Mouse (Mus musculus) olfactory bulb, adult 2 months (tissue): Measurements from ENCODE around the gene Eme1.

Experiments used
- CTCF ChIP-seq: fragments of 200-500 bp; IDR thresholded peaks from 2 replicates; pipeline ENCODE4 v1.5.1; 2012; ENCODE audit warnings: low read depth, mild to moderate bottlenecking, low read length, moderate library complexity; ENCODE audit not compliant: insufficient read depth
- POLR2A ChIP-seq: fragments of 200-500 bp; IDR thresholded peaks from 2 replicates; pipeline ENCODE4 v1.6.1; 2012; ENCODE audit warnings: mild to moderate bottlenecking, low read depth, low read length, moderate library complexity; ENCODE audit not compliant: insufficient read depth

DNA sequence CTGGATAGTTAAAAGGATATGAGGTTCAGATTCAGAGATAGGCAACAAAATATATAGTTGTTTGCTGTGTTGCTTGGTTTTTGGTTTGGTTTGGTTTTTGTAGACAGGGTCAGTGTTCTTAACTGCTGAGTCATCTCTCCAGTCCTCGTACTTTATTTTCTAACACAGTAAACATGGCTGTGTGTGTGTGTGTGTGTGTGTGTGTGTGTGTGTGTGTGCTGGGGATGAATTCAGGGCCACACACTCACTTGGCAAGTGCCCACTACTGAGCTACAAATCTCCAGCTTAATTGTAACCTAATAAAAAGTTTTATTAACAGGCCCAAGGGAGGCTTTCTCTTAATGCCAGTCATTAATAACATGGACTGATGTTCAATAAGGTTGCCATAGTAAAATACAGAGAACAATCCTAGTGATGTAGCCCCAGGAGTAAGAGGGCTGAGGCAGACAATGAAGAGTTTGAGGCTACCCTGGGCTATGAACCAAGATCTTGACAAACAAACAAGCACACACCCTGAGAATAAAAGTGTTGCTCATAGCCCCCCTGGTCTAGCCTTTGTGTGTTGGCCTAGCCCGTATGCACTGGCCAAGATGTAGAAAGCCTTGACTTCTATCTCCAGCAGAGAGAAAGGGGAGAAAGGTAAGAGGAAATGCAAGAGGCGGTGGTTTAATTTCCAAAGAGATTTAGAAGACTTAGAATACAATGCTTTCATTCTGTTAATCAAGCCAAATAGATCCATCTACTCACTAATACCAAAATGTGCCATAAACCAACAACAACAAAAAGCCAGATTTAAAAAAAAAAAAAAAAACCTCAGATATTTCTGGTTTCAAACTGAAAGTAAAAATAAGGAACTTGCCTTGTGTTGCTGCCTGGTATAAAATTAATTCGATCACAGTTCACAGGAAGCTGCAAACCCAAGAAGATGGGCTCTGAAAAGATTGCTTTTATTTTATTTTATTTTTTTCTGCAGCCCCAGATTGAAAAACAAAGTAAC, 42.7 kb downstream of the Eme1 start:
- TF ChIP-seq CTCF (no peak), POLR2A (no peak)
